ENCODE assay signal across 12 mouse cellular contexts in the genomic region with DNA sequence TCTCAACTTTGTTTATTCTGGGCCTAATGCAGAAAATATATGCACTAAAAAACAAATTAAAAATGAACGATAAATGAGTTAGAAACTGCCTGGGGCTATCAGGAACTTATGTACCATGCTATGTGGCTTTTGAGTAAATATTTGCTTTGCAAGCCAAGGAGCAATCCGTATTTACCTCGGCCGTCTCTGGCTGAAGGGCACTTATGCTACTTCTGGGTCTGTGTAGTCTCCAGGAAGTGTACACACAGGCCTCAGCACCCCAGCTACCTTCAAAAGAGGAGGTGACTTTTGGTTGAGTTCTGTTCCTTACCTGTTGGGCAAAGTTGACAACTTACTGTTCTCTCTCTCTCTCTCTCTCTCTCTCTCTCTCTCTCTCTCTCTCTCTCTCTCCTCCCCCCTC.
"Had no signal": no experiment of that assay in that cellular context is flagged by ENCODE, and none has a peak within 500 bp of the region (broad histone marks: within the 10 kb centered on the region; RNA-seq: fewer than 3 reads in every experiment).

No protein-coding gene starts in this region.

- H3K4me2 ChIP-seq: kidney, embryonic 15.5 days; midbrain, embryonic 11.5 days had no signal

- H3K27me3 ChIP-seq: kidney, embryonic 15.5 days had no signal

- H3K9me3 ChIP-seq: kidney, embryonic 15.5 days had no signal

- ATAC-seq: liver, postnatal 0 days had no signal

- H3K9ac ChIP-seq: kidney, embryonic 15.5 days; liver, embryonic 14.5 days; liver, postnatal 0 days had no signal

- H3K4me3 ChIP-seq: kidney, embryonic 15.5 days; left cerebral cortex, adult 2 months had no signal

- H3K36me3 ChIP-seq: kidney, embryonic 15.5 days had no signal

- H3K27ac ChIP-seq: kidney, embryonic 15.5 days; left cerebral cortex, adult 2 months; liver, embryonic 14.5 days had no signal

- DNase-seq: kidney, adult 8-10 months; kidney, postnatal 10 days; kidney, postnatal 36 days; layer of hippocampus, postnatal 36 days; liver, postnatal 0 days; midbrain, embryonic 14.5 days; thymus, adult 18-20 months; thymus, postnatal 36 days had no signal
